Mouse (Mus musculus): Measurements from ENCODE around the gene Gm49403.

DNA sequence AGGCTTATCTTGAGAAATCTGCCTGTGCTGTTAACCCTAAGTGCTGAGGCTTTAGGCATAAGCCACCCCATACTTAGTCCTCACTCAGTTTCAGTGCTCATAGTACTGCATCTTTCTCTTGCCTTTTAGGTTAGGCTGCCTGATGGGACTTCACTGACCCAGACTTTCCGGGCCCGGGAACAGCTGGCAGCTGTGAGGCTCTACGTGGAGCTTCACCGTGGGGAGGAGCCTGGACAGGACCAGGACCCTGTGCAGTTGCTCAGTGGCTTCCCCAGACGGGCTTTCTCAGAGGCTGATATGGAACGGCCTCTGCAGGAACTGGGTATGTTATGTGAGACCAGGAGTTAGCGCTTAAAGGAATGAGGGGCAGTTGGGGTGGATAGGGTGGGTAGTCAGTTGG lies 8.7 kb upstream of the Gm49403 start:
- no peak for TF ChIP-seq POLR2A (IDR thresholded peaks at IDR 0.05; ENCODE audit: borderline replicate concordance, low read depth, low read length)
- TF ChIP-seq CTCF (IDR thresholded peaks at IDR 0.05; ENCODE audit: low read depth, low read length): no peak
